Mouse (Mus musculus) urinary bladder, postnatal 14 days (tissue): ENCODE data around the gene Mfsd2b.
A peak's percentile ranks its signal among the peaks of the same experiment; 100 is the strongest.
"Not testable (repeated sequence)": the region's sequence is repeated elsewhere in the genome, so short reads cannot be mapped to it uniquely, and the experiment has no call there.

ENCODE experiments used
- DNase-seq: peaks from one replicate; pipeline ENCODE4 v3.0.0; 2021; ENCODE audit warnings: low spot score

Gene Mfsd2b

GRCm38 (mm10) chr12:4874161-4874927, at the start of gene Mfsd2b:
TSS of gene Mfsd2b (minus strand) at chr12:4874359.
- peak; percentile 83 for DNase-seq

DNA sequence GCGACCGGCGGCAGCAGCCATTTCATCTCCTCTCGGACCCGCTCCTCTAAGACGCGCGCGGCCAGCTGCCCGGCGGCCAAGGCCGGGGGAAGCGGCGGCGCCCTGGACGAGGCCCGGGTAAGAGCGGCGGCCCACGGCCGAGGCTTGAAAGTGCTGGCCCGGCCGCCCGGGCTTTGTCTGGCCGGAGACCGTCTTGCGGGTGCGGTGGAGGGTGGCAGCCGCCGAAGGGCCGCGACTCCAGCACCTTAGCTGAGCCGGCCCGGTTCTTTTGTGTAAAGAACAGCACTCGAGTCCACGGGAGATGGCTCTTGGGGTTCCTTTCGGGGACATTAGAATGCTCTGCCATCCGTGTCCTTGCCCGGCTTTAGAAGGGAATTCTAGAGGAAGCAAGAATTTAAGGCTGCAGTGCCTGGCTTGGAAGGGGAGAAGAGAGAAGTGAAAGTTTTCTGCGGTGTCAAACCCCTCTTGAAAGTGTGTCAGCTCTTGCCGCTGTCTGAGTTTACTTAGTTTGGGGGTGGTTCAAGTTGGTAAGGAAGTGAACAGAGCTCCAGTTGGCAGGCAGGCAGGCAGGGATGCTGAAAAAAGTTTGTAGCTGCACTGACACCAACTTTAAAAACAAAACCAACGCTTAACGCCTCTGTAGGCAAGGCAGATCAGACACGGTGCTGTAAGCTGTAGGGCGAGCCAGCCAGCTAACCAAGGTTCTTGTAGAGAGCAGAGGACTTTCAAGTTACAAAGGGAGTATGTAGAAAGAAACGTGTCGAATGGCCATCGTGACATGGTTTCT, 43.8 kb upstream of the Mfsd2b start:
- DNase-seq, result peak; percentile 42

- peak; percentile 97 for DNase-seq
These were observed 43.0 kb upstream of the Mfsd2b start, which contains the start of gene Atad2b for GRCm38 (mm10) chr12:4916994-4917804. TSS of gene Atad2b (plus strand) at chr12:4917353.

DNA sequence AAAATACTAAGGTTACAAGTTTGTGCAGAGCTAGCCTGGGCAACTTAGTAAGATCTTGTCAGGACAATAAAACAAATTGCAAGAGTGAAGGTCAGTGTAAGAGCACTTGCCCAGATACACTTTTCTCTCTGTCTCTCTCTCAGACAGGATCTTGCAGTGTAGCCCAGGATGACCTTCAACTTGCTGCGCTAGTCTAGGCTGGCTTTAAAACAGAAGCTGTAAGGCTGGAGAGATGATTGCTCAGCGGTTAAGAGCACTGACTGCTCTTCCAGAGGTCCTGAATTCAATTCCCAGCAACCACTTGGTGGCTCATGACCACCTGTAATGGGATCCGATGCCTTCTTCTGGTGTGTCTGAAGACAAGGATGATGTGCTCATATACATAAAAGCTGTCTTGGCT, 40.8 kb upstream of the Mfsd2b start:
- DNase-seq, result no peak

GRCm38 (mm10) chr12:4914441-4914840, 40.3 kb upstream of the Mfsd2b start:
- no peak for DNase-seq

DNA sequence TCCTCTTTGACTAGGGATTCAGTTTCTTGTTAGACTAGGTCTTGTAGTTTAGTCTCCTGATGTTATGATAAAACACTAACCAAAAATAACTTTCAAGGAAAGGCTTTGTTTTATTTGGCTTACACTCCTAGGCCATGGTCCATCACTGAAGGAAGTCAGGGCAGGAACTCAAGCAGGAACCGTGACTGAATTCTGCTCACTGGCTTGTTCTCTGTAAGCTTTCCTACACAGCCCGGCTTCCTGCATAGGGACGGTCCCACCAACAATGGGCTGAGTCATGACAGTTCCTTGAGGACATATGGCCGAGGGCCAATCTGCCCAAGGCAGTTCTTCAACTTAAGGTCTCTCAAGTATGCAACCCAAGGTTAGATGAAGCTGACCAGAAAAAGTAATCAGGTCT, 37.6 kb upstream of the Mfsd2b start:
- peak; percentile 12 for DNase-seq

DNA sequence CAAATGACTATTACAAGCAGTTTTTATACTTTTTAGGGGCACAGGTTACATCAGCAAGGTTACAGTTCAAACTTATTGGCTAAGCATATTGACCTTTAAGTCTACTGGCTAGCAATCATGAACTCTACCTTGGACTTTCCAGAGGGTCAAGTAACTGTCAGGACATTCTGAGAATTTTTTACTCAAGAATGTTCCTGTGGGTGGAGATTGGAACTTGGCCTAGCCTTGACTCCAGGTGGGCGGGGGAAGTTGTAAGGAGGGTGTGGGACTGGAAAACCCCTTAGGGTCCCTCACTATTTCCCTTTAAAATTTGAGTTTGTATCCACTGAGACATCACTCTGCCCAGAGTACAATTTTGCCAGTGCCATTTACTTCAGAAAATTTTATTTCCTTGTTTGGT, 36.3 kb upstream of the Mfsd2b start:
- DNase-seq, result not testable (repeated sequence)

DNA sequence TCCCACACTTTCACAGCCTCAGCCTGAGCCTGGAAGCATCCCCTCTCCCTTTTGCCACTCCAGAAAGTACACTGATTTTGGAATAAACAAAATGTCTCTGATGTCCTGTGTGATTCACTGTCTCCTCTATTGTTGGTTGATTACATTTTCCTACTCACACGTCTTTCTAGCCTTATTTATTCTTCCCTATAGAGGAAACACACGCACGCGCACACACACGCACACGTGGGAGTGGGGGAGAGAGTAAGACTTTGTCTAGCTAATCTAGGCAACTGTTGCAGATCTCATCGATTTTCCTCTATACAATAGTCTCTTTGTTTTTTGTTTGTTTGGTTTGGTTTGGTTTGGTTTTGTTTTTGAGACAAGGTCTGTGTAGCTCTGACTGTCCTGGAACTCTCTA, 34.2 kb upstream of the Mfsd2b start:
- no peak for DNase-seq

DNA sequence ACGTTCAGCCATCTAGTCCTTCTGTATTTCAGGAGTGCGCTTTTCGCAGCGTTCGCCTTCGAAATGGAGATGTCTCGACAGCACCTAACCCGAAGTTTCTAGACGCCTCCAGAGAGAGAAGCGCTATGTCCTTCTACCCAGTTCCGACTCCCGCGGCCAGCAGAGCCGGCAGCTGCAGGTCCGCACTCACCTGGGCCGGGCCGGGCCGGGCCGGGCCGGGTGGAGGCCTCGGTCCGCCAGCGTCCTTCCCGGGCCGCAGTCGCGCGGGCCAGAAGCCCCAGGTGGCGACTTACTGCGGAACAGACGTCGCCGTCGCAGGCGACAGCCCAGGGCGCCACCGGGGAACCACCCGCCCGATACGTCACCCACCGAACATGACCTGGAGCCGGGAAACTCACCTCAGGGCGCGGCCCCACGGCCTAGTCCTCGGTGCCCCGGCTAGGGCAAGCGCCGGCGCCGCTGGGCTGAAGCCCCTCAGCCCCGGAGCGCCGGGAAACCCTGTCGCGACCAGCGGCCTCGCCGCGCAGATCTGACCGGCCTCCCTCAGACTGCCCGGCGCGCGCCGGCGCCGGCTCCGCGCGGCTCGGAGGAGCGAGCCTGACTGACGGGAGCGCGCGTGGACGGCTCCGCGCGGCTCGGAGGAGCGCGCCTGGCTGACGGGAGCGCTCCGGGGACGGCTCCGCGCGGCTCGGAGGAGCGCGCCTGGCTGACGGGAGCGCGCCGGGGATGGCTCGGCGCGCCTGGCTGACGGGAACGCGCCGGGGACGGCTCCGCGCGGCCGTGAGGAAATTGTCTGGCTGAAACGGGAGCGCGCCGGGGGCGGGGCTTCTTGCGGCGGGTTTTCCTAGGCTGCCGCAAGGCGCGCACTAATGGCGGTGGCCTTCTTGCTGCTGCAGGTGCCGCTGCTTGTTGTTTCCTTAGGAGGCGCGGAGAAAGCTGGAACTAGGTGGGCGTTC, 33.1 kb upstream of the Mfsd2b start, which contains the start of gene Ubxn2a:
Ubxn2a (minus strand) TSS at position 755 of the 956 bp plus-strand sequence.
- DNase-seq, result peak; percentile 95

GRCm38 (mm10) chr12:4906476-4906875, 32.3 kb upstream of the Mfsd2b start:
- DNase-seq, result no peak

DNA sequence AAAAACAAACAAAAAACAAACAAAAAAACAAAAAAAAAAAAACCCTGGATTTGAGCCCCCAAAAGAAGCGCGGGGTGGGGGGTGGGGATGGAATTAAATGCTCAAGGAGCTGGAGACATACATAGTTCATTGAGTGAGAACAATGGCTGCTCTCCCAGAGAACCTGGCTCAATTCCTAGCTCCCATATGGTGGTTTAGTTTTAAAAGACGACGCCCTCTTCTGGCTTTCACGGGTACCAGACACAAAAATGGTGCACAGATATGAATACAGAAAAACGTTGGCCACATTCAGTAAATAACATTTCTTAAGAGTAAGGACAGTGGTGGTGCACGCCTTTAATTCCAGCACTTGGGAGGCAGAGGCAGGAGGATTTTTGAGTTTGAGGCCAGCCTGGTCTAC, 31.8 kb upstream of the Mfsd2b start:
- no peak for DNase-seq

DNA sequence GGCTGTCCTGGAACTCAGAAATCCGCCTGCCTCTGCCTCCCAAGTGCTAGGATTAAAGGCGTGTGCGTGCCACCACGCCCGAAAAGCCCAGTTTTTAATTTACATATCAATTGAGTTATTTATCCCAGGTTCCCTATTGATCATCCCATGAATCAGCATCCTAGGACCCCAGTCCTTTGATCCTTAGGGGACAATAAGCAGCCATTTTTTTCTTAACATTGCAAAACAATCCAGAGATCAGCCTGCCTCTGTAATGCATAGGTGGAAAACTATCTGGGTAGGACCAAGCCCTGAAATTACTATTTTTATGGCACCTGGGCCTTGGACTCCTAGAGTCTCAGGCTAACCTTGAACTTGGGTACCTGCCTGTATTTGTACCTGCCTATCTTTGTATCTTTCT, 23.9 kb upstream of the Mfsd2b start:
- DNase-seq, result no peak

DNA sequence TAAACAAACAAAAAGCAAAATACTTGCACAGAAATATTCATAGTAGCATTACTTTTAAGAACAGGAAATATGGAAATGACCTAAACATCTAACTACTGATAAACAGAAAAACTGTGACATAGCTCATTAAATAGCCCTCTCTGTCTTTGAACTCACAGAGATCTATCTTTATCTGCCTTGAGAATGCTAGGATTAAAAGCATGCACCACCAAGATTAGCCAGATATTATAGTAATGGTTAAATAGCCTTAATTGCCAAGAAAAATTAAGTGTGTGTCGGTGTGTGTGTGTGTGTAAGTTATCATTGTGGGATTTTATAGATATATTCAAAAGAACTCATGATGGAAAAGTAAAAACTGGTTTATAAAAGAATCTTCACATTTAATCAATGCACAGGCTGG, 15.7 kb upstream of the Mfsd2b start:
- no peak for DNase-seq

DNA sequence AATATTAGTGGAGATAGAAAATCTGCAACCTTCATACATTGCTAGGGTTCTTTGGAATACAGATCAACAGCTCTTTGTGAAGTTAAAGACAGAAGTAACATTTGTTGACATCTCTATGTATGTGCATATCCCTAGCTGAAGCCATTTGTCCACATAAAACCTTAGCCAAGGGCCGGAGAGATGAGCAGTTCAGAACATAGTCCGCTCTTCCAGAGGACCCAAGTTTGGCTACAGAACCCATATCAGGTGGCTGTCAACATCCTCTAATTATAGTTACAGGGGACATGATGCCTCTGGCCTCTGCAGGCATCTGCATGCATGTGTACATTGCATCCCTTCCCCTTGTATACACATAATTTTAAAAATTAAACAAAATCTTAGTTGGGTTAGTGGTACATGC, 15.1 kb upstream of the Mfsd2b start:
- no peak for DNase-seq

- no peak for DNase-seq
These were observed 14.6 kb upstream of the Mfsd2b start for GRCm38 (mm10) chr12:4888739-4889138.

DNA sequence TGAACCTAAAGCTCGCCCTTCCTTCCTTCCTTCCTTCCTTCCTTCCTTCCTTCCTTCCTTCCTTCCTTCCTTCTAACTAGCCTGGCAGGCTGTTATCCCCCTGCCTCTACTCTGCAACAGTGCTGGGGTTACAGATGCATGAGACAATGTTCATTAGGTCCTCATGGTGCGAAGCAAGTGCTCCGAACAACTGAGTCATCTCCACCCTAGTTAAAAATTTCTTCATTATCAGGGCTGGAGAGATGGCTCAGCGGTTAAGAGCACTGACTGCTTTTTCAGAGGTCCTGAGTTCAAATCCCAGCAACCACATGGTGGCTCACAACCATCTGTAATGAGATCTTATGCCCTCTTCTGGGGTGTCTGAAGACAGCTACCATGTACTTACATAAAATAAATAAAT, 12.4 kb upstream of the Mfsd2b start:
- DNase-seq, result not testable (repeated sequence)

DNA sequence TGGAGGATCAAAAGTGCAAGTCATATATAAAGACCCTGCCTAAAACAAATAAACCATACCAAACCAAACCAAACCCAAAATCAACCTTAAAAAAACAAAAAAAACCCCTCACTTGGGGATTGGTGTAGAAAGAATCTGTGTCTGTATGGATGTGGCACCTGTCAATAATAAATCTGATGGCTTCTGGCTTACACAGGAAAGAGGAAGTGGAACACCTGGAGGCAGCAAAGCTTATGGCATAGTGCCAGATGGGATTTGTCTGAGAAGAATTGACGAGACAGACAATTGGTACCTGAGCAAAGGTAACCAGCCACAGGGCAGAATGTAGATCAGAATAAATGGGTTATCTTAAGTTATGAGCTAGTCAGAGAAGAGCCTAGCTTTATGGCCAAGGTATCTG, 10.9 kb upstream of the Mfsd2b start:
- DNase-seq, result no peak

- no peak for DNase-seq
These were observed 7.9 kb upstream of the Mfsd2b start for GRCm38 (mm10) chr12:4882086-4882485.

GRCm38 (mm10) chr12:4879048-4879447, 4.9 kb upstream of the Mfsd2b start:
- DNase-seq, result no peak

DNA sequence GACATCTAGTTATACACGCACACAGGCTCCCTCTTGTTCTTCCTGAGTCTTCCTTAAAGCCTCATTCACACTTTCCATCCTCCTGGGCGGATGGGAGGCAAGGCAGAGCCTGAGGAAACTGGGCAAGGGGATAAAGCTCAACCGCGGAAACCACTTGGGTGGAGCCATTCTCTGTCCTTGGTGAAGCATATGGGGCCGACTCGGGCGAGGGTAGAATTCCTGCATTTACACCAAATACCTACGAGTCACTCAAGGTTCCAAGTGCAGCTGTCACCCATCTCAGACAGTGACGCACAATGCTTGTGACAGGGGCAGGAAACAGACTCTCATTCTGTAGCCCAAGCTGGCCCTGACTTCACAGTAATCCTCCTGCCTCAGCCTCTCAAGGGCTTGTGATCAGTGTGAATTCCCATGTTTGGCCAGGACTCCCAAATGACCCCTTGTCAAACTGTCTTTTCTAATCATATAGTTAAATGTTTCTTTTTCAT, 4.2 kb upstream of the Mfsd2b start:
- no peak for DNase-seq

- no peak for DNase-seq
These were observed 1.5 kb upstream of the Mfsd2b start for GRCm38 (mm10) chr12:4875623-4876022.
